Mouse (Mus musculus): ENCODE measurements around the gene Rragd. TPM values are rescaled to one million over a fixed set of nuclear protein-coding genes. Genes with fewer than 3 reads are reported as not detected.

Gene Rragd
- total RNA-seq, 2 experiments from 2014 or later = 90.3 to 93.3 TPM

- H3K4me3 ChIP-seq = no peak overlapping the region
- H3K27ac ChIP-seq = no peak overlapping the region
- peak; percentile 94 for TF ChIP-seq CTCF (IDR thresholded peaks at IDR 0.05)
- peak; percentile 86 to 87 for DNase-seq (ENCODE audit: extremely low spot score in 1 of 2, low spot score in 2 of 2)
- intact Hi-C loops (cut with DNase I) = loop anchor here (5.0 to 10.0 kb wide), 2 partner anchors 244 to 271 kb away; no protein-coding TSS in a partner anchor
Measured at GRCm38 (mm10) chr4:33018361-33018999, 35.6 kb downstream of the Rragd start.

- no peak for DNase-seq (ENCODE audit: extremely low spot score in 1 of 2, low spot score in 2 of 2)
- intact Hi-C loops (cut with DNase I) = no loop called here
- Histone ChIP-seq H3K27ac (no peak overlapping the region), H3K4me3 (no peak overlapping the region)
- TF ChIP-seq CTCF (IDR thresholded peaks at IDR 0.05) = no peak
Measured at GRCm38 (mm10) chr4:33024420-33024819, 41.6 kb downstream of the Rragd start.

GRCm38 (mm10) chr4:33029104-33029503 is 46.3 kb downstream of the Rragd start:
- H3K4me3 ChIP-seq = no peak overlapping the region
- TF ChIP-seq CTCF (IDR thresholded peaks at IDR 0.05) = no peak
- no peak overlapping the region for H3K27ac ChIP-seq
- no peak for DNase-seq (ENCODE audit: extremely low spot score in 1 of 2, low spot score in 2 of 2)
- intact Hi-C loops (cut with DNase I) = no loop called here

- no peak for DNase-seq (ENCODE audit: extremely low spot score in 1 of 2, low spot score in 2 of 2)
- intact Hi-C loops (cut with DNase I) = loop anchor here (2.0 to 10.0 kb wide), 5 partner anchors 46 to 264 kb away; partner anchors contain the start of genes Lyrm2 and Pnrc1
- TF ChIP-seq CTCF (IDR thresholded peaks at IDR 0.05) = no peak; the same call in 1 of the 2 replicates
- Histone ChIP-seq H3K27ac (peak overlapping the region; percentile 89), H3K4me3 (peak overlapping the region; percentile 96)
Measured at GRCm38 (mm10) chr4:33030264-33031194, 47.7 kb downstream of the Rragd start.

- no peak for TF ChIP-seq CTCF (IDR thresholded peaks at IDR 0.05)
- intact Hi-C loops (cut with DNase I) = loop anchor here (2.0 to 10.0 kb wide), 5 partner anchors 47 to 263 kb away; partner anchors contain the start of genes Lyrm2 and Pnrc1
Measured at GRCm38 (mm10) chr4:33031195-33031960, 48.5 kb downstream of the Rragd start, which contains the start of gene Ube2j1. Gene Ube2j1 (plus strand): TSS chr4:33031416.

GRCm38 (mm10) chr4:33032045-33032444 is 49.2 kb downstream of the Rragd start:
- peak overlapping the region; percentile 86 for H3K27ac ChIP-seq

More at GRCm38 (mm10) chr4:33031195-33031960, 48.5 kb downstream of the Rragd start, which contains the start of gene Ube2j1:
- peak within 1 kb of the TSS; percentile 96 for H3K4me3 ChIP-seq
- peak within 1 kb of the TSS; percentile 89 for H3K27ac ChIP-seq
- DNase-seq (ENCODE audit: extremely low spot score in 1 of 2, low spot score in 2 of 2) = peak; percentile 90 to 91

GRCm38 (mm10) chr4:33033515-33033914 is 50.7 kb downstream of the Rragd start:
- DNase-seq (ENCODE audit: extremely low spot score in 1 of 2, low spot score in 2 of 2) = no peak
- no peak overlapping the region for H3K4me3 ChIP-seq
- H3K27ac ChIP-seq = no peak overlapping the region
- intact Hi-C loops (cut with DNase I) = loop anchor here (5.0 to 10.0 kb wide), 4 partner anchors 84 to 261 kb away; partner anchors contain the start of genes Lyrm2 and Pnrc1
- TF ChIP-seq CTCF (IDR thresholded peaks at IDR 0.05) = no peak

More at GRCm38 (mm10) chr4:33032045-33032444, 49.2 kb downstream of the Rragd start:
- intact Hi-C loops (cut with DNase I) = loop anchor here (5.0 to 10.0 kb wide), 4 partner anchors 85 to 263 kb away; partner anchors contain the start of genes Lyrm2 and Pnrc1
- DNase-seq (ENCODE audit: extremely low spot score in 1 of 2, low spot score in 2 of 2) = no peak
- no peak for TF ChIP-seq CTCF (IDR thresholded peaks at IDR 0.05)
- peak overlapping the region; percentile 96 for H3K4me3 ChIP-seq

- TF ChIP-seq CTCF (IDR thresholded peaks at IDR 0.05) = no peak
- H3K27ac ChIP-seq = no peak overlapping the region
- H3K4me3 ChIP-seq = no peak overlapping the region
- no peak for DNase-seq (ENCODE audit: extremely low spot score in 1 of 2, low spot score in 2 of 2)
- intact Hi-C loops (cut with DNase I) = loop anchor here (10.0 kb wide), 1 partner anchor 255 kb away; the partner anchor contains the start of gene Pnrc1
Measured at GRCm38 (mm10) chr4:33039826-33040225, 57.0 kb downstream of the Rragd start.

- intact Hi-C loops (cut with DNase I) = no loop called here
- Histone ChIP-seq H3K4me3 (no peak overlapping the region), H3K27ac (no peak overlapping the region)
- no peak for DNase-seq (ENCODE audit: extremely low spot score in 1 of 2, low spot score in 2 of 2)
- TF ChIP-seq CTCF (IDR thresholded peaks at IDR 0.05) = no peak
Measured at GRCm38 (mm10) chr4:33049601-33050000, 66.8 kb downstream of the Rragd start.

GRCm38 (mm10) chr4:33052055-33052454 is 69.2 kb downstream of the Rragd start:
- no peak for TF ChIP-seq CTCF (IDR thresholded peaks at IDR 0.05)
- intact Hi-C loops (cut with DNase I) = loop anchor here (5.0 kb wide), 1 partner anchor 65 kb away; no protein-coding TSS in a partner anchor
- Histone ChIP-seq H3K27ac (no peak overlapping the region), H3K4me3 (no peak overlapping the region)
- DNase-seq (ENCODE audit: extremely low spot score in 1 of 2, low spot score in 2 of 2) = no peak

GRCm38 (mm10) chr4:33052650-33053049 is 69.8 kb downstream of the Rragd start:
- DNase-seq (ENCODE audit: extremely low spot score in 1 of 2, low spot score in 2 of 2) = no peak
- intact Hi-C loops (cut with DNase I) = loop anchor here (5.0 kb wide), 1 partner anchor 65 kb away; no protein-coding TSS in a partner anchor
- Histone ChIP-seq H3K4me3 (no peak overlapping the region), H3K27ac (no peak overlapping the region)
- TF ChIP-seq CTCF (IDR thresholded peaks at IDR 0.05) = no peak

All from left cerebral cortex, adult 2 months (tissue).